Mouse (Mus musculus) liver, embryonic 14.5 days (tissue): ENCODE measurements around the gene Polr3c. TPM values are rescaled to one million over a fixed set of nuclear protein-coding genes. Genes with fewer than 3 reads are reported as not detected.
A peak's percentile ranks its signal among the peaks of the same experiment; 100 is the strongest.

Source experiments
- ATAC-seq: fragments of 200-750 bp; cut with Nextera tagmentation; 2 replicates; pipeline ENCODE4 v1.8.0; 2017; ENCODE audit warnings: moderate number of reproducible peaks, mild to moderate bottlenecking, moderate library complexity; ENCODE audit not compliant: insufficient read depth
- DNase-seq, 3 experiments: peaks; one replicate each; pipeline ENCODE4 v3.0.0-alpha.2; 2012 to 2013; ENCODE audit warnings: low read depth in 3 of 3, low spot score in 3 of 3
- H3K27ac ChIP-seq: fragments of 300-500 bp; sonication (generic); 2 replicates; pipeline ENCODE4 v1.5.1; 2014; ENCODE audit warnings: moderate library complexity, mild to moderate bottlenecking, control low read depth, inconsistent platforms
- H3K27me3 ChIP-seq: fragments of 300-500 bp; sonication (generic); 2 replicates; pipeline ENCODE4 v1.6.1; 2014; ENCODE audit warnings: mild to moderate bottlenecking, low read length, moderate library complexity; ENCODE audit not compliant: control insufficient read depth, insufficient read depth
- H3K36me3 ChIP-seq: fragments of 300-500 bp; sonication (generic); replicated peaks from 2 replicates; pipeline ENCODE4 v1.6.1; 2014; ENCODE audit warnings: low read depth; ENCODE audit not compliant: control insufficient read depth, insufficient read depth
- H3K4me1 ChIP-seq, 2 experiments: fragments of 200-500 bp in 1 of 2; fragments of 300-500 bp in 1 of 2; sonication (generic) in 1 of 2; replicated peaks; 2 replicates each; pipeline ENCODE4 v1.6.1; 2012 to 2014; ENCODE audit warnings: antibody characterized with exemption in 1 of 2, inconsistent platforms in 1 of 2, low read length in 1 of 2; ENCODE audit not compliant: control insufficient read depth in 2 of 2, insufficient read depth in 2 of 2
- H3K4me2 ChIP-seq: fragments of 300-500 bp; sonication (generic); 2 replicates; pipeline ENCODE4 v1.6.1; 2014; ENCODE audit warnings: low read depth, mild to moderate bottlenecking, control low read depth, moderate library complexity
- H3K4me3 ChIP-seq, 2 experiments: fragments of 200-500 bp in 1 of 2; fragments of 300-500 bp in 1 of 2; sonication (generic) in 1 of 2; 2 replicates each; pipeline ENCODE4 v1.5.1; 2012 to 2014; ENCODE audit warnings: low read depth in 2 of 2, low read length in 2 of 2, mild to moderate bottlenecking in 2 of 2, control low read depth in 1 of 2, inconsistent platforms in 1 of 2, moderate library complexity in 1 of 2; ENCODE audit not compliant: insufficient read depth in 1 of 2
- H3K9ac ChIP-seq: fragments of 300-500 bp; sonication (generic); replicated peaks from 2 replicates; pipeline ENCODE4 v1.6.1; 2014; ENCODE audit warnings: mild to moderate bottlenecking, control low read depth, moderate library complexity
- H3K9me3 ChIP-seq: fragments of 300-500 bp; sonication (generic); 2 replicates; pipeline ENCODE4 v1.6.1; 2016; ENCODE audit warnings: low read length, mixed read lengths; ENCODE audit not compliant: control insufficient read depth
- CTCF ChIP-seq: IDR thresholded peaks from 2 replicates; pipeline ENCODE4 v1.5.1; 2016; ENCODE audit warnings: antibody characterized with exemption, low read depth, control low read depth
- EP300 ChIP-seq: IDR thresholded peaks from 2 replicates; pipeline ENCODE4 v1.6.1; 2016; ENCODE audit warnings: antibody characterized with exemption, low read depth
- WGBS: fragments of 180-500 bp; shearing (Covaris S2); extraction: QIAGEN DNeasy Blood & Tissue Kit; methylation state at CpG from one replicate; pipeline ENCODE4 v1.1.7; 2014; ENCODE audit not compliant: insufficient replicate concordance; 5-methylcytosine and 5-hydroxymethylcytosine counted together
- polyA plus RNA-seq, 2 experiments: library from polyadenylated mRNA; depleted of rRNA in 1 of 2; stranded (reverse) in 1 of 2; unstranded in 1 of 2; fragments of >200 nt; fragmentation: Nextera tagmentation in 1 of 2; extraction: Ambion mirVana in 1 of 2; gene quantifications; 2 replicates each; pipeline versions ENCODE4 v1.2.1 to v1.2.3; 2012 to 2014

Gene Polr3c
- polyA plus RNA-seq, 2 experiments = 14.5 to 21.6 TPM

DNA sequence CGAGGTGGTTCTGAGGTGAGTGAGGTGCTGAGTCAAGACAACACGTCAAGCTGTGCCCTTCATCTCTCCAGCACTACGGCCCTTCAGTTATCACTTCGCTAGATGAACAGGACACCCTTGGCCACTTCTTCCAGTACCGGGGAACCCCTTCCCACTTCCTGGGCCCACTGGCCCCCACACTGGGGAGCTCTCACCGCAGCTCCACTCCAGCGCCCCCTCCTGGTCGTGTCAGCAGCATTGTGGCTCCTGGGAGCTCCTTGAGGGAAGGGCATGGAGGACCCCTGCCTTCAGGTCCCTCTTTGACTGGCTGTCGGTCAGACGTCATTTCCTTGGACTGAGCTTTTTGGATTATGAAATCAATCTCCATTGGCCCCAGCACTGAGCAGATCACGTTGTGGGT lies 22.6 kb downstream of the Polr3c start:
- Histone ChIP-seq H3K4me2 (no peak overlapping the region), H3K27ac (no peak overlapping the region), H3K9me3 (no peaks in the 10 kb centered on the region), H3K36me3 (no peaks in the 10 kb centered on the region), H3K4me3 (no peak overlapping the region), H3K27me3 (peaks cover 7% of the 10 kb centered on the region; the same call in 1 of the 2 replicates), H3K4me1 (no peaks in the 10 kb centered on the region), H3K9ac (no peak overlapping the region)
- WGBS = 58% methylated on average over 11 of the region's 11 CpGs
- DNase-seq (no peak), ATAC-seq (no peak)
- TF ChIP-seq EP300 (no peak), CTCF (peak; percentile 71)

DNA sequence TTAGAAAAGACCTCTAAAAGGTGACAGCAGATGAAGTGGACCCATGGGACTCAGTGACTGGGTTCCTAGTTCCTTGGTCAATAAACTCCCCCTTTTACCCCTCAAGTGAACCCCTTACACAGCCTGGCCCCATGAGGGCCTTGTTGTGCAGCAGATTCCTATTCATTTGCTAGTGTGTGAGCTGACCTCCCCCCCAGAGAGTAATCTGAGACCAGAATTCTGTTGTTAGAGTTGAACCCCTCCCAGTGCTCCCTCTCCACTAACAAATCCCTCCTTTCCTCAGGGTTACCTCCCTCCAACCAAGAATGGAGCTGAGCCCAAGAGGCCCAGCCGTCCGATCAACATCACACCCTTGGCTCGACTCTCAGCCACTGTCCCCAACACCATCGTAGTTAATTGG lies 26.4 kb downstream of the Polr3c start:
- Histone ChIP-seq H3K36me3 (no peaks in the 10 kb centered on the region), H3K4me1 (peaks cover 4 to 5% of the 10 kb centered on the region in 2 experiments), H3K27ac (no peak overlapping the region), H3K9ac (no peak overlapping the region), H3K4me3 (no peak overlapping the region), H3K9me3 (no peaks in the 10 kb centered on the region), H3K27me3 (no peaks in the 10 kb centered on the region), H3K4me2 (no peak overlapping the region)
- TF ChIP-seq EP300 (no peak), CTCF (no peak)
- DNase-seq = no peak
- 79% methylated on average over 4 of the region's 4 CpGs for WGBS
- ATAC-seq = no peak

DNA sequence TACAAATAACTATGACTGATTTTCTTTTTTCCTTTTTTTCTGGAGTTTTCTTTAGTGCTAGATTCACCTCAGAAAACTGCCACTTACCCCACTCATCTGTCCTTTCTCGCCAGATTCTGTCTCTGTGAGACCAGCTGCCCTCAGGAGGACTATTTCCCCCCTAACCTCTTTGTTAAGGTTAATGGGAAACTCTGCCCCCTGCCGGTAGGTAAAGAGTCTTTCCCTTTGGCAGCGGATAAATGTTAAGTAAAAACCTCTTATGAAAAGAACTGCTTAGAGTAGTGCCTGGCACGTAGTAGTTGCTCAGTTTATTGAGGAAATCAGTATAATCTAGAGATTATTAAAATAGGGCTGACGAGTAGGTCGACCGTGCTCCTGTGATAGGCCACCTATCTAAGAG lies 27.1 kb downstream of the Polr3c start:
- no peak overlapping the region for H3K4me2 ChIP-seq
- peaks cover 4 to 8% of the 10 kb centered on the region in 2 experiments for H3K4me1 ChIP-seq
- TF ChIP-seq EP300 = no peak
- TF ChIP-seq CTCF = peak; percentile 62
- no peak overlapping the region for H3K27ac ChIP-seq
- H3K4me3 ChIP-seq = no peak overlapping the region
- H3K36me3 ChIP-seq = no peaks in the 10 kb centered on the region
- H3K9ac ChIP-seq = no peak overlapping the region
- DNase-seq (peak; percentile 28 to 39 (median 32)), ATAC-seq (no peak)
- WGBS = 41% methylated on average over 7 of the region's 7 CpGs
- no peaks in the 10 kb centered on the region for H3K27me3 ChIP-seq
- no peaks in the 10 kb centered on the region for H3K9me3 ChIP-seq

DNA sequence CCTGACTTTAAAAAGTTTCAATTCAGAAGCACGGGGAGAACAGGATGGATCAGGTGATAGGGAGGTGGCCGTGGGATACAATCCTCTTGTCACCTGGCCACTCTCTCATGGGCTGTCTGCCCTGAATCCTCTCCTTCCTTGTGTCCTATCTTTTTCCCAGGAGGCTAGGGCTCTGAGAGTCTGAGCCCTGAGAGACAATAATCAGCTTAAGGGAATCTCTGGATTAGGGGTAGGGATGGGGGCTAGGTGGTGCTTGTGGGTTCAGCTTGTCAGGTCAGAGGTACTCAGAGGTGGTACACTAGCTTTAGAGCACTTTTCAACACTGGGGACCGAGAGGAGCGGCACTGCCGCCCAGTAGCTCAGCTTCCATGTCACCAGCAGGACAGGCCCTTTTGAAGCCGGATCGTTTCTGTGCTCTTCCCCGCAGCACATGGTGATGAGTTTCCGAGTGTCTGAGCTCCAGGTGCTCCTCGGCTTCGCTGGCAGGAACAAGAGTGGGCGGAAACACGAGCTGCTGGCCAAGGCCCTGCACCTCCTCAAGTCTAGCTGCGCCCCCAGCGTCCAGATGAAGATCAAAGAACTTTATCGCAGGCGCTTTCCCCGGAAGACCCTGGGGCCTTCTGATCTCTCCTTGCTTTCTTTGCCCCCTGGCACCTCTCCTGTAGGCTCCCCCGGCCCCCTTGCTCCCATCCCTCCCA lies 28.3 kb downstream of the Polr3c start:
- Histone ChIP-seq H3K9me3 (no peaks in the 10 kb centered on the region), H3K27ac (no peak overlapping the region), H3K36me3 (no peaks in the 10 kb centered on the region), H3K27me3 (no peaks in the 10 kb centered on the region), H3K9ac (no peak overlapping the region), H3K4me1 (peaks cover 4 to 8% of the 10 kb centered on the region in 2 experiments), H3K4me2 (no peak overlapping the region), H3K4me3 (no peak overlapping the region)
- no peak for ATAC-seq
- TF ChIP-seq CTCF = no peak
- no peak for TF ChIP-seq EP300
- DNase-seq = no peak
- 76% methylated on average over 19 of the region's 19 CpGs for WGBS

DNA sequence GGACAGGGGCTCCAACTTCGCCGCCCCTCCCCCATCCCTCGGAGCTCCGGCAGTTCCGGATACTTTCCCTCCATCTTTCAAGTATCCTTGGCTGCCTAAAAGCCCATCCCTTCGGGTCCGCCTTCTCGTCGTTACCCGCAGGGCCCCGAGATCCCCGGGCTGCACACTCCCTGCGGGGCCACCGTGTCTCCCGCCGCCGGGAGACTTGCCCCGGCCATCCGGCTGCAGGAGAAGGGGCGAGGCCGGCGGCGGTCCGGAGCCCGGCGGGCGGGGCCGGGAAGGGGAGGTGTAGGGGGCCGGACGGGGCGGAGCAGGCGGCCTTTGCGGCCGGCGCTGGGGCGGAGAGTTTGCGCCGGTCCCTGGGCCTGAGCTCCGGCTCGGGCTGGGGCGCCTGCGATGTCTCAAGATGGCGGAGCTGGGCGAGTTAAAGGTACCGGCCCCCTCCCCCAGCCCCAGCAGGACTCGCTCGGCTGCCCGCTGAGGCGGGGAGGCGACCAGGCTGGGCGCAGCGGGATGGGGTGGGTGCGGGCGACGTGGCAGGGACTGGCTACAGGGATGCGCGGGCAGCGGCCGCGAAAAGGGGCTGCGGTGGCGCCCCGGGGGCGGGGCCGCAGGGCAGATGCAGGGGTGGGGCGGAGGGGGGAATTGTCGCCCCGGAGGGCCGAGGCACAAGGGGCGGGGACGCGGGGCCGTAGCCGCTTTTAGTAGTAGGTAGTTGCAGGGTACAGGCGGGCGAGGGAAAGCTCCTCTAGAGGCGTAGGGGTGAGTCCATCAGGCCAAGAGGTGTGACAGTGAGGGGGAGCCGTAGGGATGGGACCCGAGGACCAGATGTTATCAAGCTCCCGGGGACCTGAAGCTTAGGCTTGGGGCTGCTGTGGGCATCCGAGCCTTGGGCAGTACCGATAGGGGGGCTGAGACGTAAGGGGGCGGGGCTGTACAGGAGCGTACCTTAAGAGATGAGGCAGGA lies 30.4 kb downstream of the Polr3c start:
- H3K9ac ChIP-seq = peak overlapping the region; percentile 82
- no peaks in the 10 kb centered on the region for H3K9me3 ChIP-seq
- ATAC-seq (peak; percentile 90), DNase-seq (peak; percentile 69 to 70 (median 69))
- H3K27me3 ChIP-seq = no peaks in the 10 kb centered on the region
- peak overlapping the region; percentile 96 for H3K4me2 ChIP-seq
- H3K4me1 ChIP-seq = peaks cover 4 to 8% of the 10 kb centered on the region in 2 experiments
- no peak for TF ChIP-seq EP300
- TF ChIP-seq CTCF = 0 out of 2 replicates have a peak, but pooled peaks have one; percentile 12
- no peaks in the 10 kb centered on the region for H3K36me3 ChIP-seq
- H3K4me3 ChIP-seq = peak overlapping the region; percentile 79 to 93
- H3K27ac ChIP-seq = peak overlapping the region; percentile 40; the same call in 1 of the 2 replicates
- under 1% methylated on average over 85 of the region's 85 CpGs for WGBS
